Mouse (Mus musculus) stomach, embryonic 16.5 days (tissue): ENCODE measurements around the gene D10Jhu81e. TPM values are rescaled to one million over a fixed set of nuclear protein-coding genes. Genes with fewer than 3 reads are reported as not detected.

Source experiments
- polyA plus RNA-seq: library from polyadenylated mRNA; unstranded; fragments of >200 nt; fragmentation: Nextera tagmentation; extraction: Ambion mirVana; gene quantifications from 2 replicates; pipeline ENCODE4 v1.2.1, GENCODE M21; 2015

D10Jhu81e gene
- polyA plus RNA-seq, 1 experiment from 2014 or later = 46.6 TPM

Other genes with a start within 250 kb of the D10Jhu81e start
- 1.1 and 1.5 TPM in 2 replicates for gene Trpm2, start 199.2 kb downstream of the D10Jhu81e start, polyA plus RNA-seq
- 24.8 and 25.2 TPM in 2 replicates for gene 1810043G02Rik, start 191.3 kb downstream of the D10Jhu81e start, polyA plus RNA-seq
- 195 and 225 TPM in 2 replicates for gene Pfkl, start 159.7 kb downstream of the D10Jhu81e start, polyA plus RNA-seq
- gene Dnmt3l, start 127.8 kb downstream of the D10Jhu81e start, polyA plus RNA-seq = 0.56 and 0.63 TPM in 2 replicates
- gene Aire, start 126.2 kb downstream of the D10Jhu81e start, polyA plus RNA-seq = 0.15 and 0.20 TPM in 2 replicates
- gene Icosl, start 100.5 kb downstream of the D10Jhu81e start, polyA plus RNA-seq = 7.1 and 7.6 TPM in 2 replicates
- gene Pwp2, start 15.4 kb upstream of the D10Jhu81e start, polyA plus RNA-seq = 15.5 and 16.6 TPM in 2 replicates
- gene Trappc10, start 74.9 kb upstream of the D10Jhu81e start, polyA plus RNA-seq = 3.4 and 4.7 TPM in 2 replicates
- gene Agpat3, start 182.7 kb upstream of the D10Jhu81e start, polyA plus RNA-seq = 24.9 and 26.7 TPM in 2 replicates
- 242 and 272 TPM in 2 replicates for gene Rrp1, start 243.3 kb upstream of the D10Jhu81e start, polyA plus RNA-seq